8 mouse cellular contexts compared by ENCODE assay signal in genomic region chr1:155537005-155537642, GRCm38 (mm10). TPM values are rescaled to one million over a fixed set of nuclear protein-coding genes. Genes with fewer than 3 reads are reported as not detected.
DNase-seq lines count a peak whose midpoint lies in the region; ATAC-seq lines count a peak whose summit lies in the region.
"Had no signal": no experiment of that assay in that cellular context is flagged by ENCODE, and none has a peak within 500 bp of the region (broad histone marks: within the 10 kb centered on the region; RNA-seq: fewer than 3 reads in every experiment).

No protein-coding gene starts in this region.

- H3K4me3 ChIP-seq in embryonic facial prominence, embryonic 14.5 days (ENCODE audit: low read depth, low read length), result no peak overlapping the region
- H3K4me3 ChIP-seq: liver, embryonic 15.5 days had no signal

- no peaks in the 10 kb centered on the region for H3K36me3 ChIP-seq in embryonic facial prominence, embryonic 14.5 days (ENCODE audit: control insufficient read depth, insufficient read depth, low read length)
- H3K36me3 ChIP-seq: liver, embryonic 15.5 days had no signal

- no peaks in the 10 kb centered on the region for H3K27me3 ChIP-seq in embryonic facial prominence, embryonic 14.5 days (replicated peaks; ENCODE audit: control insufficient read depth, insufficient read depth, low read length)
- H3K27me3 ChIP-seq: liver, embryonic 15.5 days had no signal

- peak; percentile 68 for DNase-seq in layer of hippocampus, adult 11-12 months (ENCODE audit: low spot score)
- no peak for DNase-seq in layer of hippocampus, postnatal 36 days
- peak; percentile 46 to 58 for DNase-seq in CD8-positive naive resting alpha-beta T cell, adult 2 months (ENCODE audit: low read depth in 2 of 2, low spot score in 2 of 2)
- peak; percentile 36 for DNase-seq in T-cell, adult 2 months (ENCODE audit: low spot score)
- DNase-seq in embryonic facial prominence, embryonic 14.5 days (ENCODE audit: low spot score), result peak; percentile 62
- DNase-seq in layer of hippocampus, adult 9-11 months, result peak; percentile 31
- DNase-seq in natural killer cell, adult 2 months (ENCODE audit: low spot score in 2 of 2), result peak; percentile 26 to 46

- no peak overlapping the region for H3K4me2 ChIP-seq in embryonic facial prominence, embryonic 14.5 days (ENCODE audit: low read depth, low read length)
- H3K4me2 ChIP-seq: liver, embryonic 15.5 days had no signal

- H3K9me3 ChIP-seq in embryonic facial prominence, embryonic 14.5 days (ENCODE audit: control insufficient read depth, low read length), result no peaks in the 10 kb centered on the region
- H3K9me3 ChIP-seq: liver, embryonic 15.5 days had no signal

- no peaks in the 10 kb centered on the region for H3K4me1 ChIP-seq in embryonic facial prominence, embryonic 14.5 days (ENCODE audit: control insufficient read depth, insufficient read depth, low read length)
- H3K4me1 ChIP-seq: liver, embryonic 15.5 days had no signal

- no peak overlapping the region for H3K27ac ChIP-seq in embryonic facial prominence, embryonic 14.5 days (replicated peaks; ENCODE audit: low read depth, low read length)
- H3K27ac ChIP-seq: liver, embryonic 15.5 days had no signal

- H3K9ac ChIP-seq in embryonic facial prominence, embryonic 14.5 days (ENCODE audit: low read depth, low read length), result no peak overlapping the region
- H3K9ac ChIP-seq: liver, embryonic 15.5 days had no signal

- ATAC-seq in embryonic facial prominence, embryonic 14.5 days (ENCODE audit: low read depth), result 0 out of 2 replicates have a peak, but pooled peaks have one; percentile 37

- WGBS in embryonic facial prominence, embryonic 14.5 days, result 10% methylated on average over 2 of the region's 2 CpGs

RNA-seq across cellular contexts. Expression of gene Acbd6, which starts 20.8 kb away (rescaled TPM):
- 10 to 100 TPM; 81.5 to 92.2 TPM for total RNA-seq in layer of hippocampus, postnatal 36 days (2021)
- 72.7 and 77.5 TPM in 2 replicates for polyA plus RNA-seq in embryonic facial prominence, embryonic 14.5 days (2014; fragmentation: Nextera tagmentation; extraction: Ambion mirVana)

Comparison
In these comparisons a context has a peak if more than half of its experiments do, and no peak if none do; other contexts are left out.
1. DNase-seq: peak in layer of hippocampus, adult 11-12 months (single experiment), CD8-positive naive resting alpha-beta T cell, adult 2 months (2 of 2), T-cell, adult 2 months (single experiment), embryonic facial prominence, embryonic 14.5 days (single experiment), layer of hippocampus, adult 9-11 months (single experiment) and natural killer cell, adult 2 months (2 of 2); none in layer of hippocampus, postnatal 36 days (0 of 2).